Mouse (Mus musculus): Measurements from ENCODE around the gene Acer1. TPM values are rescaled to one million over a fixed set of nuclear protein-coding genes. Genes with fewer than 3 reads are reported as not detected.

The Acer1 gene
- polyA plus RNA-seq, 1 experiment from 2014 or later: not detected

DNA sequence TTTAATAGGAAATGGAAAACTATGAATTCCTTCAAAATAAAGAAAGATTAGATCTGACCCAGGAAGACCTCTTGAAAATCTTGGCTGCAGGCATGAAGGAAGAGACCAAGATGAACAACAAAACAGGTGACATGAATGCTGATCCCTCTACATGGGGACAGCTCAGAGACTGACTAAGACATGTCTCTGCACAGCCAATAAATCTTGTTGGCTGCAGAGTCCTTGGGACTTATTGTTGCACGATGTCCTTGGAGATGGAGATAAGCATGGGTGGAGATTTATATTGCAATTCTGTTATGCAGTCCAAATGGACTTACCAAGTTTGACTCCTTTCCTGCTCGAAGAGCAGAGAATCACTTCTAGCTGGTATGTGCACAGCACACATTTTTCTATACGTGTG lies 12.6 kb downstream of the Acer1 start:
- no peak for ATAC-seq (replicated peaks; ENCODE audit: insufficient number of reproducible peaks, low FRiP score, low TSS enrichment)
- no peak overlapping the region for H3K4me2 ChIP-seq
- 63% methylated on average over 3 of the region's 3 CpGs for WGBS (ENCODE audit: insufficient replicate concordance)
- no peaks in the 10 kb centered on the region for H3K36me3 ChIP-seq (ENCODE audit: control insufficient read depth, insufficient read depth, low read length)
- H3K27ac ChIP-seq (ENCODE audit: low read depth, low read length): no peak overlapping the region
- H3K4me3 ChIP-seq (ENCODE audit: low read depth, low read length): no peak overlapping the region
- H3K4me1 ChIP-seq (ENCODE audit: control insufficient read depth, insufficient read depth, low read length): no peaks in the 10 kb centered on the region
- no peaks in the 10 kb centered on the region for H3K9me3 ChIP-seq (replicated peaks; ENCODE audit: control insufficient read depth, low read length)
- peaks cover 5% of the 10 kb centered on the region; the same call in 1 of the 2 replicates for H3K27me3 ChIP-seq (ENCODE audit: control insufficient read depth, insufficient read depth, low read length)
- no peak overlapping the region for H3K9ac ChIP-seq (ENCODE audit: low read depth, low read length)

DNA sequence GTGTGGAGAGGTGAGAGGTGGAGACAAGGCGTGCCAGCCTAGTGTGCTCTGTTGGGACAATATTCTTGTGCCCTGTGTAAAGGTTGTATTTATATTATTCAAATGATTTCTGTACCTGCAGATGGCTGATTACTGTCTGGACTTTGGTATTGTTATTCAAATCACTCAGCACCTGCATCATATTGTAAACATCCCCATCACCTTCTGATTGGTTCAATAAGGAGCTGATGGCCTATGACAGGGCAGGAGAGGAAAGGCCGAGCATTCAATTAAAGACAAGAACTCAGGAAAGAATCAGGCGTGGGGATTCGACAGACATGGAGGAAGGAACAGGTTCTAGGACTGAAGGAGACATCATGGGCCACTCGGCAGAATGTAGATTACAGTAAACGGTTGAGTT lies 18.3 kb downstream of the Acer1 start:
- Histone ChIP-seq H3K4me1 (ENCODE audit: control insufficient read depth, insufficient read depth, low read length) (no peaks in the 10 kb centered on the region), H3K27me3 (ENCODE audit: control insufficient read depth, insufficient read depth, low read length) (no peaks in the 10 kb centered on the region), H3K36me3 (ENCODE audit: control insufficient read depth, insufficient read depth, low read length) (no peaks in the 10 kb centered on the region), H3K9ac (ENCODE audit: low read depth, low read length) (no peak overlapping the region), H3K4me3 (ENCODE audit: low read depth, low read length) (no peak overlapping the region), H3K27ac (ENCODE audit: low read depth, low read length) (no peak overlapping the region), H3K4me2 (no peak overlapping the region), H3K9me3 (replicated peaks; ENCODE audit: control insufficient read depth, low read length) (no peaks in the 10 kb centered on the region)
- WGBS (ENCODE audit: insufficient replicate concordance): 74% methylated on average over 6 of the region's 6 CpGs
- no peak for ATAC-seq (replicated peaks; ENCODE audit: insufficient number of reproducible peaks, low FRiP score, low TSS enrichment)

DNA sequence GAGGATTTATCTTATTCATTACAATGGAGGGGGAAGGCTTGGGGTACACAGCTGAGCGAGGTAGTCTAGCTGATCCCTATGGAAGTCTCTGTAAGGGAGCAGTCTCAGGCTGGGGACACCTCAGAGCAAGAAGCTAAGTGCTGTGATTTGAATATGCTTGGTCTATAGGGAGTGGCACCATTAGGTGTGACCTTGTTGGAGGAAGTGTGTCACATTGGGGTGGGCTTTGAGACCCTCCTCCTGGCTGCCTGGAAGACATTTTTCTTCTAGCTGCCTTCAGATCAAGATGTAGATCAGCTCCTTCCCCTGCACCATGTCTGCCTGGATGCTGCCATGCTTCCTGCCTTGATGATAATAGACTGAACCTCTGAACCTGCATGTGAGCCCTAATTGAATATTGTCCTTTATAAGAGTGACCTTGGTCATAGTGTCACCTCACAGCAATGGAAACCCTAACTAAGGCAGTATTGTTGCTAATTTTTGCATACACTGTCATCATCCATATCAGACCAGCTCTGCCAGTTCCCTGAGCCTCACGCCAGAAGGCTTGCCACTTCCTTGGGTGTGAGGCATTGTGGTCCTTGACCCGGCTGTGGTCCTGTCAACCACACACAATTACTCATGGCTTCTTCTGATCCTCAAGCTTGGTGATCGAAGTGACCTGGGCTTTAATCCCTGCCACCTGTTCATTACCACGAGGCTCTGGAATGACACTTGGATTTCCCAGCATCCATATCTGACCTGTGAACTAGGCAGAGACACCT lies 19.1 kb downstream of the Acer1 start:
- WGBS (ENCODE audit: insufficient replicate concordance): 70% methylated on average over 5 of the region's 5 CpGs
- no peak overlapping the region for H3K9ac ChIP-seq (ENCODE audit: low read depth, low read length)
- no peak overlapping the region for H3K27ac ChIP-seq (ENCODE audit: low read depth, low read length)
- H3K4me3 ChIP-seq (ENCODE audit: low read depth, low read length): no peak overlapping the region
- no peak for ATAC-seq (replicated peaks; ENCODE audit: insufficient number of reproducible peaks, low FRiP score, low TSS enrichment)
- H3K9me3 ChIP-seq (replicated peaks; ENCODE audit: control insufficient read depth, low read length): no peaks in the 10 kb centered on the region
- no peak overlapping the region for H3K4me2 ChIP-seq
- H3K36me3 ChIP-seq (ENCODE audit: control insufficient read depth, insufficient read depth, low read length): no peaks in the 10 kb centered on the region
- no peaks in the 10 kb centered on the region for H3K27me3 ChIP-seq (ENCODE audit: control insufficient read depth, insufficient read depth, low read length)
- no peaks in the 10 kb centered on the region for H3K4me1 ChIP-seq (ENCODE audit: control insufficient read depth, insufficient read depth, low read length)

DNA sequence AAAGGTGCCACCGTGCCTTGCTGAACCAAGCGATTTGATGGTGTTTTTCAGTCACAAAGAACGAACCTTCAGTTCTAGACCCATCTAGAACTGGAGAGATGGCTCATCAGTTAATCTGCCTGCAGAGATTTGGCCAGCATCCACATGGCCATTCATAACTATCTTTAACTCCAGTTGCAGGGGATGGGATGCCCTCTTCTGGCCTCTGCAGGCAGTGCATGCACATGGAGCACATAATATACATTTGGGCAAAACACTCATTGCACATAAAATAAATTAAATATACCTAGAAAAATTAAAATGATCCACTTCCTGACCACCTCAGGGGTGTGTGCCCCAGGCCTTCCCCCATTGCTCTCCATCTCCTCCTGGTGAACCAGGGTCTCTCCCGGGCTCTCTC lies 20.0 kb downstream of the Acer1 start:
- H3K4me1 ChIP-seq (ENCODE audit: control insufficient read depth, insufficient read depth, low read length): no peaks in the 10 kb centered on the region
- no peak overlapping the region for H3K4me2 ChIP-seq
- H3K36me3 ChIP-seq (ENCODE audit: control insufficient read depth, insufficient read depth, low read length): no peaks in the 10 kb centered on the region
- no peaks in the 10 kb centered on the region for H3K9me3 ChIP-seq (replicated peaks; ENCODE audit: control insufficient read depth, low read length)
- H3K27me3 ChIP-seq (ENCODE audit: control insufficient read depth, insufficient read depth, low read length): no peaks in the 10 kb centered on the region
- 78% methylated on average over 4 of the region's 4 CpGs for WGBS (ENCODE audit: insufficient replicate concordance)
- H3K9ac ChIP-seq (ENCODE audit: low read depth, low read length): no peak overlapping the region
- H3K27ac ChIP-seq (ENCODE audit: low read depth, low read length): no peak overlapping the region
- no peak overlapping the region for H3K4me3 ChIP-seq (ENCODE audit: low read depth, low read length)
- ATAC-seq (replicated peaks; ENCODE audit: insufficient number of reproducible peaks, low FRiP score, low TSS enrichment): no peak

DNA sequence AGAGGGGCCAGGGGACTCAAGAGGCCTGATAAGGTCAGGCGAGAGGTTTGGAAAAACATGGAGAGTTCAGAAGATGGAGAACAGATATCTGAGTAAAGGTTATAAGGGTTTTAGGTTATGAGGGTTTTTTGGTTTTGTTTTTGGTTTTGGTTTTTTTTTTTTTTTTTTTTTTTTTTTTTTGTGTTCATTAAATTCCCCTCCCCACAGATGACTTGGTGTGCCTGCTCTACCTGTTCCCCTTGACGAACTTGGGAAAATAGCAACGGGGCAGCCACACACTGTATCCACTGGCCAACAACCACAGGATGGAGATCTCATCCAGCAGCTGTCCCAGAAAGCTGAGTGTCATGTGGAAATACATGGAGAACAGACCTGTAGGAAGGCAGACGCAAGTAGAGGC lies 23.3 kb downstream of the Acer1 start:
- WGBS (ENCODE audit: insufficient replicate concordance): 58% methylated on average over 4 of the region's 4 CpGs
- Histone ChIP-seq H3K9me3 (replicated peaks; ENCODE audit: control insufficient read depth, low read length) (no peaks in the 10 kb centered on the region), H3K9ac (ENCODE audit: low read depth, low read length) (no peak overlapping the region), H3K36me3 (ENCODE audit: control insufficient read depth, insufficient read depth, low read length) (no peaks in the 10 kb centered on the region), H3K4me2 (no peak overlapping the region), H3K4me3 (ENCODE audit: low read depth, low read length) (no peak overlapping the region), H3K4me1 (ENCODE audit: control insufficient read depth, insufficient read depth, low read length) (no peaks in the 10 kb centered on the region), H3K27me3 (ENCODE audit: control insufficient read depth, insufficient read depth, low read length) (no peaks in the 10 kb centered on the region), H3K27ac (ENCODE audit: low read depth, low read length) (no peak overlapping the region)
- no peak for ATAC-seq (replicated peaks; ENCODE audit: insufficient number of reproducible peaks, low FRiP score, low TSS enrichment)

DNA sequence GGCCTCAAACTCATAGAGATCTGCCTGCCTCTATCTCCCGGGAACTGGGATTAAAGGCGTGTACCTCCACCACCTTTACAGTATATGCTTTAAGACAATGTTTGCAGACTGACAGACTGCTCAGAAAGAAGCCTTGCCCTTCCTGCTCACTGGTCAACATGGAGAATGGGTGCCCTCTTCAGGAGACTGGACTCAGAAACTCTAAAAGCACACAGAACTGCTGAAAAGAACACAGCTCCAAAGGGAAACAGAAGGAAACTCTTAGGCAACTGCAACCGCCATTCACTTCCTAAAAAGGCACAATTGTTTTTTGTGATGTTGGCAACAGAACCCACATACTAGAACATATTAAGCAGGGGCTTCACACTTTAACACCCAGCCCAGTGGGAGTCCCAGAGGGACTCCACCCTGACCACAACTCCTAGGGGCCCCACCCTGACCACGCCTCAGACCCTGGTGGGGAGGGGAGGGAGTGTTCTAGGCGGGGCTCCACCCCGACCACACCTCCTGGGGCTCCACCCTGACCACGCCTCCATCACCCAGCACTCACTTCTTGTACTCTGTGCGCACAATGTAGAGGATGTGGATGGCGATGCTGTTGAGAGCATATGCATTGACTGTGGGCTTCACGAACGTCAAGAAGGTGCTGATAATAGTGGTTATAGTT lies 24.0 kb downstream of the Acer1 start:
- Histone ChIP-seq H3K4me1 (ENCODE audit: control insufficient read depth, insufficient read depth, low read length) (no peaks in the 10 kb centered on the region), H3K4me2 (no peak overlapping the region), H3K36me3 (ENCODE audit: control insufficient read depth, insufficient read depth, low read length) (no peaks in the 10 kb centered on the region), H3K27me3 (ENCODE audit: control insufficient read depth, insufficient read depth, low read length) (no peaks in the 10 kb centered on the region), H3K4me3 (ENCODE audit: low read depth, low read length) (no peak overlapping the region), H3K9me3 (replicated peaks; ENCODE audit: control insufficient read depth, low read length) (no peaks in the 10 kb centered on the region), H3K9ac (ENCODE audit: low read depth, low read length) (no peak overlapping the region), H3K27ac (ENCODE audit: low read depth, low read length) (no peak overlapping the region)
- WGBS (ENCODE audit: insufficient replicate concordance): 16% methylated on average over 11 of the region's 11 CpGs
- ATAC-seq (replicated peaks; ENCODE audit: insufficient number of reproducible peaks, low FRiP score, low TSS enrichment): peak; percentile 90

DNA sequence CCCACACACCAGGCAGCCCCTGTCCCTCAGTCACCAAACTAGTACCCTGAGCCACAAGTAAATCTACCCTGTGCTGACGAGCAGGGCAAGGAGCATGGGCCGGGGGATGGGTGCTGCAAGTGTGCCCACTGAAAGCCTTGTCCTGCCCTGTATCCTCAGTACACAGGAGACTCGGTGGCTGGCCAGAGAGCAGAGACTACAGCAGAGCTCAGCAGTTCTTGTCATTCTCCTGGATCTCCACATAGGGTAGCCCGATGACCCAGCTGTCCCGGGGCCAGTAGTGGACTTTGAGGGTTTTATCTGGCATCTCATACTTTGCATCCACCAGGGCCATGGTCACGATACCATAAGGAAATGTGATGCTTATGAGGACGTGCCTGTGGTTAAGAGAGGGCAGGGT lies 27.1 kb downstream of the Acer1 start:
- 73% methylated on average over 7 of the region's 7 CpGs for WGBS (ENCODE audit: insufficient replicate concordance)
- Histone ChIP-seq H3K4me2 (no peak overlapping the region), H3K4me1 (ENCODE audit: control insufficient read depth, insufficient read depth, low read length) (no peaks in the 10 kb centered on the region), H3K27me3 (ENCODE audit: control insufficient read depth, insufficient read depth, low read length) (no peaks in the 10 kb centered on the region), H3K27ac (ENCODE audit: low read depth, low read length) (no peak overlapping the region), H3K9me3 (replicated peaks; ENCODE audit: control insufficient read depth, low read length) (no peaks in the 10 kb centered on the region), H3K4me3 (ENCODE audit: low read depth, low read length) (no peak overlapping the region), H3K36me3 (ENCODE audit: control insufficient read depth, insufficient read depth, low read length) (no peaks in the 10 kb centered on the region), H3K9ac (ENCODE audit: low read depth, low read length) (no peak overlapping the region)
- no peak for ATAC-seq (replicated peaks; ENCODE audit: insufficient number of reproducible peaks, low FRiP score, low TSS enrichment)

DNA sequence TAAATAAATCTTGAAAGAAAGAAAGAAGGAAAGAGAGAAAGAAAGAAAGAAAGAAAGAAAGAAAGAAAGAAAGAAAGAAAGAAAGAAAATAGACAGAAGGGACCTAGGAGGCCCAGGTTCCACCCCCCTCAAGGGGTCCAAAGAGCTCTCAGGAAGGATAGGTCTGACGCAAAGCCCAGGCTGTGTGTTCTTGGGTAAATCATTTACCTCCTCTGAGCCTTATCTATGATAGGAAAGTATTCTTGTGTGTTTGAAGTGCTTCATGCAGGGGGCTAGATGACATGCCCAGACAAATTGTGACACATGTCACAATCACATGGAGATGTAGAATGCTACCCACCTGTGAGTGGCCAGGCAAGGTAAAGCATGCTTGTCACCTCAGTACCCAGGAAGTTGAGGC lies 29.3 kb downstream of the Acer1 start:
- Histone ChIP-seq H3K4me3 (ENCODE audit: low read depth, low read length) (no peak overlapping the region), H3K27me3 (ENCODE audit: control insufficient read depth, insufficient read depth, low read length) (no peaks in the 10 kb centered on the region), H3K9me3 (replicated peaks; ENCODE audit: control insufficient read depth, low read length) (no peaks in the 10 kb centered on the region), H3K4me2 (no peak overlapping the region), H3K9ac (ENCODE audit: low read depth, low read length) (no peak overlapping the region), H3K27ac (ENCODE audit: low read depth, low read length) (no peak overlapping the region), H3K36me3 (ENCODE audit: control insufficient read depth, insufficient read depth, low read length) (no peaks in the 10 kb centered on the region), H3K4me1 (ENCODE audit: control insufficient read depth, insufficient read depth, low read length) (no peaks in the 10 kb centered on the region)
- ATAC-seq (replicated peaks; ENCODE audit: insufficient number of reproducible peaks, low FRiP score, low TSS enrichment): no peak
- WGBS (ENCODE audit: insufficient replicate concordance): 75% methylated on average over 1 of the region's 1 CpGs

DNA sequence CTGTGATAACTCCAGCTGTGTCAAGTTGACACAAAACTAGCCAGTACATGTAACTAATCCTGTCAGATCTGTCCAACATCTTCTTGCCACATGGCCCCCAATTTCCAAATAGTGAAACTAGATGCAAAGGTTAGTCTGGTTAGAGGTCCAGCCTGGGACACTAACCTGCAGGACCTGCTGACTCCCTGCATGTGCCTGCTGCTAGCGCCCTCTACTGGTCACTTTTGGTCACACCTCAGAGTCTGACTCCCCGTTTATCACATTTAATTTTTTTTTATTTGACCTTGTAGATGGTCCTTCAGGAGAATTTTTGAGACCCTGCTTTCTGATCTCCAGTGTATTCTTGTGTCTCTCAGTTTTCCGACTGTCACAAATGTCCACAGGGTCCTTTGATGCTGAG lies 31.0 kb downstream of the Acer1 start:
- Histone ChIP-seq H3K36me3 (ENCODE audit: control insufficient read depth, insufficient read depth, low read length) (no peaks in the 10 kb centered on the region), H3K4me1 (ENCODE audit: control insufficient read depth, insufficient read depth, low read length) (no peaks in the 10 kb centered on the region), H3K27me3 (ENCODE audit: control insufficient read depth, insufficient read depth, low read length) (no peaks in the 10 kb centered on the region), H3K4me2 (no peak overlapping the region), H3K9ac (ENCODE audit: low read depth, low read length) (no peak overlapping the region), H3K9me3 (replicated peaks; ENCODE audit: control insufficient read depth, low read length) (no peaks in the 10 kb centered on the region), H3K4me3 (ENCODE audit: low read depth, low read length) (no peak overlapping the region), H3K27ac (ENCODE audit: low read depth, low read length) (no peak overlapping the region)
- ATAC-seq (replicated peaks; ENCODE audit: insufficient number of reproducible peaks, low FRiP score, low TSS enrichment): no peak
- WGBS (ENCODE audit: insufficient replicate concordance): 14% methylated on average over 3 of the region's 3 CpGs
